Mouse (Mus musculus) v-Abl transformed pro-B cells (cell line): Measurements from ENCODE around the gene Mgat4b.

Experiments used
- in situ Hi-C, 2 experiments: fragments of 400-800 bp; cut with MboI; formaldehyde crosslinking; loops; one replicate each; pipeline ENCODE4 v1.15.1; 2025; ENCODE audit not compliant: unreplicated experiment in 2 of 2

Gene Mgat4b

DNA sequence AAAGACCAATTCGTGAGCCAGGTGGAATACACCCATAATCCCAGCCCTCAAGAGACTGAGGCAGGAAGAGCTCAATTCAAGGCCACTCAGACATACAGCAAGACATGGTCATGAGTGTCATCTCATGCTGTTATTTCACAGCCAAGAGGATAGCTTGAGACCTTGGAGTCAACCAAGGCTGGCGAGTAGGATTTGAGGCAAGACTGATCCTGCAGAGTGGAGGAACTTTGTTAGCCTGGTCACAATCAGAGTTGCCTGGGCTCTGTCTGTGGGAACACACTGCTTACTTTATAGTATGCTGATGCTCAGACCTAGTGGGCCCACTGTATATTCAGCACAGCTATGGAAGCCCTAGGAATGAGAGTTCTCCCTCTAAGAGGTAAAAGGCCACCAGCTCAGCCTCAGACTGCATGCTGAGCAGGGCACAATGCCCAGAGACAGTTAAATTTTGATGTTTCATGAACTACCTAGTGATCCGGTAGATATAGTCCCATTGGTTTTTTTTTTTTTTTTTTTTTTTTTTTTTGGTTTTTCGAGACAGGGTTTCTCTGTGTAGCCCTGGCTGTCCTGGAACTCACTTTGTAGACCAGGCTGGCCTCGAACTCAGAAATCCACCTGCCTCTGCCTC lies 12.4 kb upstream of the Mgat4b start:
- in situ Hi-C loops, result no loop called here

DNA sequence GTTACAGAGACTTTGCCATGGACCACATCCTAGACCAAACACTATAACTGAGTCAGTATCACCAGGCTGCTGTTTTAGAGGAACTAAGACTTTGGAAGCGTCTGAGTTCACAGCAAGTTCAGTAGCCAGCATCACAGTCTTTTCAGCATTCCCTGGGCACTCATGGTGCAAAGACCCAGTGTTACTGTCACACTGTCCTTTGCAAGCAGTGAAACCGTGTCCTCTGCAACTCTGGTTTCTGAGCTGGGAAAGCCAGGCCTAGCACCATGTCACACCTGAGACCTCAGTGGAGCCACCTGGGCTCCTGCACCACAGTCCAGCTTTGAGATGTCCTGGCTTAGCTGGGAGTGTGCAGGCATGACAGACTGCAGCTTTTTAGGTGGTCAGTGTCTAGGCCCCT lies 11.8 kb upstream of the Mgat4b start:
- in situ Hi-C loops, result no loop called here

GRCm38 (mm10) chr11:50200613-50201012 lies 10.1 kb upstream of the Mgat4b start:
- in situ Hi-C loops, result no loop called here

- in situ Hi-C loops, result no loop called here
Measured at GRCm38 (mm10) chr11:50201590-50201989, 9.1 kb upstream of the Mgat4b start.

GRCm38 (mm10) chr11:50203302-50203827 lies 7.3 kb upstream of the Mgat4b start:
- in situ Hi-C loops, result no loop called here

DNA sequence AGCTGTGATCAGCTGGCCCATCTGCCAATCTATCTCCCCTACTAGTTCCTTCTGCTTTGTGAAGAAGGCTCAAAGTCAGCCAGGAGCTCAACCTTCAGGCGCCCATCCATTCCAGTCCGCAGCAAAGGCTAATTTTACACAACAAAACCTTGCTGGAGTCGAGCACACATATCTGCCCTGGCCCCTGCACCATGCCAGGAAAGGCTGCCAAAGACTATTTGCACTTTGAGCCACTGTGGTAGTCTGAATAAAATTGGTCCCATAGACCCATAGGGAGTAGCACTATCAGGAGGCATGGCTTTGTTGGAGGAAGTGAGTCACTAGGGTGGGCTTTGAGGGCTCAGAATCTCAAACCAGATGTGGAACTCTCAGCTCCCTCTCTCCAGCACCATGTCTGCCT lies 5.3 kb upstream of the Mgat4b start:
- in situ Hi-C loops, result no loop called here

DNA sequence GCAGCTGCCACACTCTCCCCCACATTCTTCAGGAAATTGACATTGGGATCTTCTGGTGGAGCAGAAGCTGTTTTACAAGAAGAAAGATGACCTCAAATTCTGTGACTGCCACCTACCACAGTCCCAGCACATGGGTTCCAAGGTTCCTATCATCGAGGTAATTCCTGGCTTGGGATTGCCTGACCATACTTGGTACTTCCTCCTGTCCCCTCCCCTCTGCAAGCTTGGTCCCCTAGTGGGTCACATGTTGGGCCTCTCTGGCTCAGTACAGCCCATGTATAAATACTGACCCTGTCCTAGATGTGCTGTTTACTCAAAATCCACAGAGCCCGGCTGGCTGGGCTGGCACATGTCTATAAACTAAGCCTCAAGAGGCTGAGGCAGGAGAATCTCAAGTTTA lies 4.7 kb upstream of the Mgat4b start:
- in situ Hi-C loops, result no loop called here

DNA sequence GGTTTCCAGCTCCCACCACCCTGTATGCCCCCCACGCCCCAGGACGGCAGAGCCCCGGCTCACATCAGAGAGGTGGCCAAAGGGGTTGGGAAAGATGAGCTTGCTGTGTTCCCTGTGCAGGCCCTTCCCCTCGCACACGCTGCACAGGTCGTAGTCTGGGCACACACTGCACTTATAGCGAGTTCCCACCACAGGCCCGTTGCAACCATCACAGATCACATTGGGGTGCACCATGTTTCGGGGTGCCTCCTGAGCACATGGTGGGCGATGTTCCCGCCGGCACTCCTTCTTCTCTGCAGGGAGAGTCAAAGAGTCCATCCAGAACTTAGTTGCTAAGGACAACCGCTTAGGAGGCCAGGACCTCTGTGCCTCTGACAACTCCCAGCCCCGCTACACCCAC lies 3.3 kb upstream of the Mgat4b start:
- in situ Hi-C loops, result no loop called here

- in situ Hi-C loops, result no loop called here
Measured at GRCm38 (mm10) chr11:50208039-50208438, 2.7 kb upstream of the Mgat4b start.

GRCm38 (mm10) chr11:50210101-50210504 lies 587 bp upstream of the Mgat4b start:
- in situ Hi-C loops, result no loop called here

DNA sequence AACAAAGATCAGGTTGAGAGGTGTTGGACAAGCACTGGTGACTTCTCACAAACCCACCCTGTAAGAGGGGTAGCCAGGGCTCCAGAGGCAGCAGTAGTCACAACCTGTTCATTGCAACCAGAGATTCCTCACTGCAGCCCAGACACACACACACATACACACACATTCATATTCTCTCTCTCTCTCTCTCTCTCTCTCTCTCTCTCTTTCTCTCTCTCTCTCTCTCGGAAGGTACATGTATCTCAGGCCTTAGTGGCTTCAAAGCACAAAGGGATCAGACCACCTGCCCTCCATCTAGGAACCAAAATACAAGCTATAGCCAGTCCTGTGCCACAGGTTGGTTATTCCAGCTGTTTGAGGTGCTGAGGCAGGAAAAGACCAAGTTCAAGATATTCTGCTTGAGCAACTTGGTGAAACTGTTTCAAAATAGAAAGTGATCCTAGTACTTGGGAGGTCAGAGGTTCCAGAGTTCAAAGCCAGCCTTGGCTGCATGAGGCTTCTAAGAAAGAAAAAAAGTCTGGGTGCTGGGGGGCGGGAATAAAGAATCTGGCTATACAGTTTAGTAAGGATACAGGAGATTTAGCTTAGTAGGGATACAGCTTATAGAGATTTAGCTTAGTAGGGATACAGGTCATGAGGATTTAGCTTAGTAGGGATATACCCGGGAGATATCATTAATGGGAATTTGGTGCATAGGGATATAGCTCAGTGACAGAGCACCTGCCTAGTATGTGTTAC lies 801 bp downstream of the Mgat4b start:
- in situ Hi-C loops, result no loop called here

- in situ Hi-C loops, result no loop called here
Measured at GRCm38 (mm10) chr11:50212060-50212739, 1.5 kb downstream of the Mgat4b start.

DNA sequence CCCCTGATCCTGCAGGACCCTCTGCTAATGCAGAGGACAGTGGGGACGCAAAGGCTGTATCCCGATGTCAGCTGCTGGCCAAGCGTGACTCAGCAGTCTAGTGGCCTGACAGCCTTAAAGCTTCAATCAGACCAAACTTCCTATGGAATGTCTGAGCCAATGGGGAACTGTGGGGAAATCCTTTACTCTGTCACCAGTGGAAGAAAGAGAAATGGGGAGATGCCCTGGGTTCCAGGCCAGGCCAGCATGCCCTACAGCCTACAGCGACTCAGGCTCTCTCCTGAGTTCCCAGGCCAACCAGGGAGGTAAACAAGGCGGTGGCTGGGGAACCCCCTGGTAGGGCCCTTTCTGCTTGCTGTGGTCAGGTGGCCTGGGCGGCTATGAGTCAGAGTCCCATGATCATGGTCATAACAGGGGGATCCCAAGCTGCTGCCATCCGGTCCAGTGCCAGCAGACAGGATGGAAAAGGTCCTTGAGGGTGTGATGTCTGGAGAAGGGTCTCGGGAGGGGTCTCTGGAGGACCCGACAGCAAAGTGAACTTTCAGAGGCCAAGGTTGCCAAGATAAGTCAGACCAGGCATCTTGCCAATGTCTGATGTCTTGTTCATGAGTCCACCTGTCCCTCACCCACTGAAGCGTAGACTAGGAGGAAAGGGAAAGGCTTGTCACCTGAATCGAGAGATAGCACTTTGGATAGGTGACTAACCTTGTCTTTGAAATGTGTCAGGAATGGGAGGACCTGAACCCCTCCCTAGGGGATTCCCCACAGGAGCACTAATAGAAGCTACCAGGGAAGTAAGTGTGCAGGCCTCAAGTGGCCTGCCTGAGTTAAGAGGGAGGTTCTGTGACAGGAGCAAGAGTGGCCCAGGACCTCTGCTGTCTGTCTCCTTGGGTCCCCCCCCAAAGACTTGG lies 2.4 kb downstream of the Mgat4b start:
- in situ Hi-C loops, result no loop called here

GRCm38 (mm10) chr11:50214631-50215030 lies 3.9 kb downstream of the Mgat4b start:
- in situ Hi-C loops, result no loop called here

- in situ Hi-C loops, result no loop called here
Measured at GRCm38 (mm10) chr11:50215633-50216032, 4.9 kb downstream of the Mgat4b start.

DNA sequence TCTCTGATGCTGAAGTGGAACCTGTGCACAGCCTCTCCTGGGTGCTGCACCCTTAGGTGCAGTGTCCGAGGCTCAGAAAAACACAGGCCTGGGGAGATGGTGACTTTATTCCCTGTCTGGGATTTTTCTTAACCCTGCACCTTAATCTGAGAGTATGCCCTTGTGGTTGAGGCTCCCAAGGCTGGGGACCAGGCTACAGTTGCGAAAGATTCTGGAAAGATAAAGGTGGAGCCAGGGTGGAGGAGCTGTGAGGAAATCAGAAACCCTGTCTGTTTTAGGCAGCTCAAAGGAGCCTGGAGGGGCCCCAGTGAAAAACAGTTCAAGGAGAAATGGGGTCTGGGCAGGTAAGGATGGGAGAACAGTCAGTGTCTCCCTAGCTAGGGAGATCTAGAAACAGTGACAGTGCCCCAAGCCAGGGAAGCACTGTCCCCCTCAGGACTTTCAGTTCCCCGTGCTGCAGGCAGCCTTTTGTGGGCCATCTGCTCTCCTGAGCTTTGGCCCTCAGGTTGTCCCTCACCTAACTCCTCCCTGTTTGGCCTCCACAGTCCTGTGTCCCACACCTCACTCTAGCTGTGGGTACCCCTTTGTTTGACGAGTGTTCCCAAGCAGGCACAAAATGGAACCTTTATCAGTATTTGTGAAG lies 6.2 kb downstream of the Mgat4b start:
- in situ Hi-C loops, result no loop called here

- in situ Hi-C loops, result no loop called here
Measured at GRCm38 (mm10) chr11:50217811-50218210, 7.1 kb downstream of the Mgat4b start.

- in situ Hi-C loops, result loop anchor here in 1 of 2 experiments (5.0 to 10.0 kb wide), 3 partner anchors 58 to 238 kb away; partner anchors contain the start of gene Tbc1d9b
Measured at GRCm38 (mm10) chr11:50219833-50220232, 9.1 kb downstream of the Mgat4b start.

GRCm38 (mm10) chr11:50222559-50223276 lies 12.0 kb downstream of the Mgat4b start:
- in situ Hi-C loops, result loop anchor here in 1 of 2 experiments (5.0 to 10.0 kb wide), 3 partner anchors 60 to 240 kb away; partner anchors contain the start of gene Tbc1d9b
